Mouse (Mus musculus) neural tube, embryonic 11.5 days (tissue): ENCODE measurements around the gene Crisp2. TPM values are rescaled to one million over a fixed set of nuclear protein-coding genes. Genes with fewer than 3 reads are reported as not detected.
"Not testable (repeated sequence)": the region's sequence is repeated elsewhere in the genome, so short reads cannot be mapped to it uniquely, and the experiment has no call there.

Experiments
- ATAC-seq: fragments of 200-750 bp; cut with Nextera tagmentation; 2 replicates; pipeline ENCODE4 v1.8.0; 2017; ENCODE audit warnings: moderate number of reproducible peaks, mild to moderate bottlenecking, moderate TSS enrichment, moderate library complexity; ENCODE audit not compliant: insufficient read depth, low FRiP score, low TSS enrichment
- DNase-seq: peaks from one replicate; pipeline ENCODE4 v3.0.0-alpha.2; 2015; ENCODE audit warnings: low spot score
- H3K27ac ChIP-seq: fragments of 300-500 bp; sonication (generic); 2 replicates; pipeline ENCODE4 v1.5.1; 2014; ENCODE audit warnings: low read depth, mild to moderate bottlenecking, low read length
- H3K27me3 ChIP-seq: fragments of 300-500 bp; sonication (generic); 2 replicates; pipeline ENCODE4 v1.6.1; 2014; ENCODE audit warnings: mild to moderate bottlenecking, low read length, mixed read lengths; ENCODE audit not compliant: control insufficient read depth, insufficient read depth
- H3K36me3 ChIP-seq: fragments of 300-500 bp; sonication (generic); 2 replicates; pipeline ENCODE4 v1.6.1; 2014; ENCODE audit warnings: mild to moderate bottlenecking, low read length, moderate library complexity, mixed read lengths; ENCODE audit not compliant: control insufficient read depth, insufficient read depth
- H3K4me1 ChIP-seq: fragments of 300-500 bp; sonication (generic); 2 replicates; pipeline ENCODE4 v1.6.1; 2014; ENCODE audit warnings: low read length, mixed read lengths; ENCODE audit not compliant: control insufficient read depth, insufficient read depth
- H3K4me2 ChIP-seq: fragments of 300-500 bp; sonication (generic); 2 replicates; pipeline ENCODE4 v1.6.1; 2014; ENCODE audit warnings: low read depth, mild to moderate bottlenecking, moderate library complexity
- H3K4me3 ChIP-seq: fragments of 300-500 bp; sonication (generic); 2 replicates; pipeline ENCODE4 v1.5.1; 2014; ENCODE audit warnings: low read depth, low read length
- H3K9ac ChIP-seq: fragments of 300-500 bp; sonication (generic); 2 replicates; pipeline ENCODE4 v1.6.1; 2014; ENCODE audit warnings: mild to moderate bottlenecking, low read length
- H3K9me3 ChIP-seq: fragments of 300-500 bp; sonication (generic); 2 replicates; pipeline ENCODE4 v1.6.1; 2016; ENCODE audit warnings: low read length; ENCODE audit not compliant: control insufficient read depth
- WGBS: fragments of 180-500 bp; shearing (Covaris S2); extraction: QIAGEN DNeasy Blood & Tissue Kit; methylation state at CpG from one replicate; pipeline ENCODE4 v1.1.7; 2014; 5-methylcytosine and 5-hydroxymethylcytosine counted together
- polyA plus RNA-seq: library from polyadenylated mRNA; unstranded; fragments of >200 nt; fragmentation: Nextera tagmentation; extraction: Ambion mirVana; gene quantifications from 2 replicates; pipeline ENCODE4 v1.2.1, GENCODE M21; 2014

Gene Crisp2
- polyA plus RNA-seq, 1 experiment from 2014 or later = not detected

DNA sequence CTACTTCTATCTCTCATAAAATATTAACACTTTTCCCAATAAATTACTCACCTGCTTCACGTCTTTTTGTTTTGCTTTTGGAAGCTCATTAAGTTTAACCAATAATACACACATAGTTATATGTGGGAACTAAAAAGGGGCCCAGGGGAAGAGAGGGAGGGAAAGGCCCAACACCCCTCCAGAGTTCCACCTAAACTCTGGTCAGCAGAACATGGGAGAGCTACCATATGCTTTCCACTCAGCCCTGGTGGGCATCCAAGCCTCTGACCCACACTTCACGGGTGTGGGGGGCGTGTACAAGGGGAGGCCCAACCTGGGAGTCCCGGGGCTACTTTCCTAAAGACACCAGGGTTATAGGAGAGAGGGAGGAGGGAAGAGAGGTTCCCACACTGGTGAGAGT is 75.1 kb downstream of the Crisp2 start:
- DNase-seq (no peak), ATAC-seq (no peak)
- no peaks in the 10 kb centered on the region for H3K4me1 ChIP-seq
- no peaks in the 10 kb centered on the region for H3K9me3 ChIP-seq
- no peaks in the 10 kb centered on the region for H3K27me3 ChIP-seq
- H3K27ac ChIP-seq = no peak overlapping the region
- H3K9ac ChIP-seq = no peak overlapping the region
- no peak overlapping the region for H3K4me2 ChIP-seq
- H3K4me3 ChIP-seq = no peak overlapping the region
- no peaks in the 10 kb centered on the region for H3K36me3 ChIP-seq
- 64% methylated on average over 4 of the region's 4 CpGs for WGBS

DNA sequence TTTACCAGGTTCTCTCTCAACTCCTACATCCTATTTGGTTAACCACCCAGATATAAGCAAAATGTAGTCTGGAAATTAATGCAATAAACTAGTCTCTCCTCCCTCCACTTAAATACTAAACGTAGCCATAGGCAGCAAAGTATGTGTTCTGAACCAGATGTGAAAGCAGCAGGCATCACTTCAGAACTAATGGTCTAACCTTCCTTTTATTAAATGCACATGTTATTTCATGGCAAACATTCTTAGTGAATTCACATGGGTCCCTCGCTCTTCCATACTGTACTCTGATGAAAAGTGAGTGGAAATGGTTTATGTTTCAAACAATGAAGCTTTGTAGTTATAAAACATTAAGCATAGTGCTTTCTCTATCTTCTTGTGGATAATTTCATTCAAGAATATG is 75.5 kb downstream of the Crisp2 start:
- Histone ChIP-seq H3K9ac (no peak overlapping the region), H3K27ac (no peak overlapping the region), H3K4me1 (no peaks in the 10 kb centered on the region), H3K9me3 (no peaks in the 10 kb centered on the region), H3K27me3 (no peaks in the 10 kb centered on the region), H3K36me3 (no peaks in the 10 kb centered on the region), H3K4me2 (no peak overlapping the region), H3K4me3 (no peak overlapping the region)
- DNase-seq (no peak), ATAC-seq (no peak)
- WGBS = 70% methylated on average over 2 of the region's 2 CpGs

DNA sequence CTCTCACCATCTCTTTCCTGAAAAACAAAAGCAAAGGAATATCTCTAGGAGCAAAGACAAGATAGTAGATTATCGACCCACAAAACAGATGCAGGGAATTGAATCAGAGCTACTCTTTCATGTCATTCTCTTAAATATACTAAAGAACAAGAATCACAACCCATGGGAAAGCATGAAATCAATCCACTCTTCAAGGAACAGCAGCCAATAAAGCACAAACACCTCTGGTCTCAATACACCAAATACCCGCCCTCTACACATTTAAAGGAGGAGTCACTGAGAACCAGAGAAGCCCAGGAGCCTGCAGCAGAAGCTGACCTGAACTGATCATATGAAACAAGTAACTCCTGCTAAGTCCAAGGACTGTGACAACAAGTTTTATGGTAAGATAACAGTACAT is 80.0 kb downstream of the Crisp2 start, which contains the start of gene Esp1:
TSS of gene Esp1 (plus strand) at position 301 of the 400 bp plus-strand sequence.
- no peak within 1 kb of the TSS for H3K4me3 ChIP-seq
- 87% methylated on average over 2 of the region's 2 CpGs for whole genome bisulfite sequencing
- no peaks in the 10 kb centered on the region for H3K9me3 ChIP-seq
- H3K27me3 ChIP-seq = no peaks in the 10 kb centered on the region
- no peak within 1 kb of the TSS for H3K9ac ChIP-seq
- H3K4me2 ChIP-seq = no peak within 1 kb of the TSS
- H3K4me1 ChIP-seq = no peaks in the 10 kb centered on the region
- no peak for DNase-seq
- H3K27ac ChIP-seq = no peak within 1 kb of the TSS
- no peaks in the 10 kb centered on the region for H3K36me3 ChIP-seq
- no peak for ATAC-seq

DNA sequence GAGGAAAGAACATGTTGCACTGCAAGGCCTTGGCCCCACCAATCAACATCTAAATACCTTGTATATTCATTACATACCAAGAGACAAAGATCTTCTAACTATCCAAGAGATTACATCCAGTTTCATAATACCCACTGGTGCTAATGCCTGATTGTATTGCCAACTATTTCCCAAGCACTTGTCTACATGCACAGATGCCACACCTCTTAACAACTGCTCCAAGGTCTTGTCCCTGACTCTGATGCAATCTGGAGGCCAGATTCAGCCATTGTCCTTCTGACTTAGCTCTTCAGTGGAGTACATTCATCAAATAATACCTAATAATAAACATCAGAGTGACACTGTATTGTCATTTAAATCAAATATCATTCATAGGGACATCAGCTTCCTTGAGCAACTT is 89.7 kb downstream of the Crisp2 start:
- not testable (repeated sequence) for H3K4me3 ChIP-seq, H3K36me3 ChIP-seq, H3K27ac ChIP-seq, H3K27me3 ChIP-seq, DNase-seq, H3K4me1 ChIP-seq, ATAC-seq, H3K9ac ChIP-seq, H3K4me2 ChIP-seq, H3K9me3 ChIP-seq

DNA sequence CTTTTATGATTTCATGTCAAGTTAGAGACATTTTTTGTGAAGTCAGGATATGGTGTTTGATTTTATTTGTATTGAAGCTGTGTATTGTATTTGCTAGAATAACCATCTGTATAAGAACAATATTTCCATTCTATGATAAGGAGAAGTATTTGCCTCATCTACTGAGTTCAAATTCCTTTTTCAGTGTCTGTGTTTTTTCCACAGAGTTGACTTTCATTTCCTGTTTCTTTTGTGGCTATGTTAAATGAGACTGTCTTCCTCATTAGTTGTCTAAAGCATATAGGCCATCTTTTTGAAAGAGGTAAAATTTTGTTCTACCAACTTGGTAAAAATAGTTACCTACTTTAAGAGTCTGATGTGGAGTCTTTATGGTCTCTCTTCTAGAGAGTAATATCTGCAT is 90.5 kb downstream of the Crisp2 start:
- H3K36me3 ChIP-seq = no peaks in the 10 kb centered on the region

More for the DNA sequence above, 90.5 kb downstream of the Crisp2 start:
- Histone ChIP-seq H3K9ac (no peak overlapping the region), H3K4me1 (no peaks in the 10 kb centered on the region), H3K27ac (no peak overlapping the region), H3K4me3 (no peak overlapping the region), H3K9me3 (no peaks in the 10 kb centered on the region), H3K4me2 (no peak overlapping the region), H3K27me3 (no peaks in the 10 kb centered on the region)
- DNase-seq (no peak), ATAC-seq (no peak)

Other genes with a start within 250 kb of the Crisp2 start
- not detected in 2 replicates for gene Esp6, start 245.5 kb downstream of the Crisp2 start, polyA plus RNA-seq
- gene Esp4, start 208.4 kb downstream of the Crisp2 start, polyA plus RNA-seq = not detected in 2 replicates
- gene Esp3, start 174.9 kb downstream of the Crisp2 start, polyA plus RNA-seq = not detected in 2 replicates
- not detected in 2 replicates for gene Esp1, start 79.9 kb downstream of the Crisp2 start, polyA plus RNA-seq
- 4.4 and 6.9 TPM in 2 replicates for gene Rhag, start 4.1 kb upstream of the Crisp2 start, polyA plus RNA-seq
- gene 9130008F23Rik, start 73.6 kb upstream of the Crisp2 start, polyA plus RNA-seq = 0.91 and 0.93 TPM in 2 replicates
- not detected in 2 replicates for gene Glyatl3, start 107.3 kb upstream of the Crisp2 start, polyA plus RNA-seq
- 31.1 and 32.0 TPM in 2 replicates for gene Mut, start 127.7 kb upstream of the Crisp2 start, polyA plus RNA-seq
- gene Cenpq, start 128.0 kb upstream of the Crisp2 start, polyA plus RNA-seq = 32.6 and 34.7 TPM in 2 replicates